Mouse (Mus musculus): Measurements from ENCODE around the gene Igsf3. TPM values are rescaled to one million over a fixed set of nuclear protein-coding genes. Genes with fewer than 3 reads are reported as not detected.
A peak's percentile ranks its signal among the peaks of the same experiment; 100 is the strongest.

The Igsf3 gene
- polyA plus RNA-seq, 1 experiment from 2014 or later: 17.3 TPM

DNA sequence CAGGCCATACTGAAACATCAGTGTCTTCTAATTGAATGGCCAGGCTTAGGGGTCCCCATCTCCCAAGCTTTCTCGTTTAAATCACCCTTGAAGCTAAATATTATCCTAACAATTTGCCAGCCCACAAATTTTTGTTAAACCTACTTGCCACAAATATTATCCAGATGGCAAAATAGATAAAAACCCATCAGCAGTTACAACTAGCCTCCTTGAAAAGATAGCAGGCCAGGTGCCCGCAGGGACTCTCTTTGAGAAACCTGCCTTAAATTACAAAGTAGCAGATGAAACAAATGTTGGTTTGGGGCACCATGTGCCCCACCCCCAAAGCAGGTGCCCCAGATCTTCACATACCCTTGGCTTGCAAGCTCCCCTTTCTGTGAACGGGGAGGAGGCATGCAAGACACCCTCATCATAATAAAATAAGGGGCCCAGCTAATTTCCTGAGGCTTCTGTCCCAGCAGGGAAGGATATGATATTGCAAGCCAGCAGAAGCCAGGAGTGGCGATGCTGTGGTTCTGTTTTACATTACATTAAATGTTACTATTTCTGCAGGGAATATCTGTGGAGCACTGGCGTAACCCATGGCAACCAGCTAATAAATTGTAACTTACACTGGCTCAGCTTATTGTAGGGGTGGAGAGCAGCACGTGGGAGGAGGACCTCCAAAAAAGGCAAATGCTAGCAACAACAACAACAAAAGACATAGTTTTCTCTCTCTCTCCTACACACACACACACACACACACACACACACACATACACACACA, 27.2 kb upstream of the Igsf3 start:
- no peak for DNase-seq (ENCODE audit: low spot score)
- WGBS: 49% methylated on average over 6 of the region's 6 CpGs

DNA sequence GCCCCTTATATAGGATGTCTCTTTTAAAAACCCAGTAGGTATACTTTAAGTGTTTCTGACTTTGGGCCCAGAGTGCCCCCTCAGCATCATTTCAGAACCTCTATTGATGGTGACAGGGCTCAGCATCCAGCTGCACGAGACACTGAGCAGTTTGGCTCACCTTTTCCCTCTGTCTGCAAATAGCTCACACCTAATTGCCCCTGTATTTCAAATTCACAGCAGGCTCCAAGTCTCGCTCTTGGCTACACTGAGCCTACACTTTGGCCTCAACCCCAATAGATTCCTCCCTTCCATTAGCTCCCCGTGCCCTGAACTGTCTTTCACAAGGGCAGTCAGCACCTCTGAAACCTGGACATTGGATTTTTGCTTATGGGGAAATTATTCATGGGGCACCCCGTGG, 26.5 kb upstream of the Igsf3 start:
- ATAC-seq (replicated peaks; ENCODE audit: low FRiP score) (no peak), DNase-seq (ENCODE audit: low spot score) (no peak)
- Histone ChIP-seq H3K9ac (ENCODE audit: low read depth, low read length) (no peak overlapping the region; the same call in 1 of the 2 replicates), H3K4me2 (no peak overlapping the region), H3K36me3 (ENCODE audit: control insufficient read depth, insufficient read depth, low read length) (peaks cover 2% of the 10 kb centered on the region; the same call in 1 of the 2 replicates), H3K27ac (ENCODE audit: low read depth, low read length) (peak overlapping the region; percentile 43; the same call in 1 of the 2 replicates), H3K4me1 (replicated peaks; ENCODE audit: control insufficient read depth, insufficient read depth, low read length) (peaks cover 42% of the 10 kb centered on the region), H3K27me3 (replicated peaks; ENCODE audit: control insufficient read depth, insufficient read depth, low read length) (no peaks in the 10 kb centered on the region), H3K4me3 (ENCODE audit: low read depth, low read length) (no peak overlapping the region), H3K9me3 (ENCODE audit: control insufficient read depth, low read length) (peaks cover 4% of the 10 kb centered on the region; the same call in 1 of the 2 replicates)
- 90% methylated on average over 4 of the region's 4 CpGs for WGBS

More for the DNA sequence above, 27.2 kb upstream of the Igsf3 start:
- Histone ChIP-seq H3K4me2 (peak overlapping the region; percentile 43), H3K9me3 (ENCODE audit: control insufficient read depth, low read length) (peaks cover 4% of the 10 kb centered on the region; the same call in 1 of the 2 replicates), H3K27ac (ENCODE audit: low read depth, low read length) (peak overlapping the region; percentile 25; the same call in 1 of the 2 replicates), H3K27me3 (replicated peaks; ENCODE audit: control insufficient read depth, insufficient read depth, low read length) (no peaks in the 10 kb centered on the region), H3K9ac (ENCODE audit: low read depth, low read length) (peak overlapping the region; percentile 27), H3K4me3 (ENCODE audit: low read depth, low read length) (no peak overlapping the region), H3K4me1 (replicated peaks; ENCODE audit: control insufficient read depth, insufficient read depth, low read length) (peaks cover 35% of the 10 kb centered on the region), H3K36me3 (ENCODE audit: control insufficient read depth, insufficient read depth, low read length) (peaks cover 2% of the 10 kb centered on the region; the same call in 1 of the 2 replicates)
- no peak for ATAC-seq (replicated peaks; ENCODE audit: low FRiP score)

DNA sequence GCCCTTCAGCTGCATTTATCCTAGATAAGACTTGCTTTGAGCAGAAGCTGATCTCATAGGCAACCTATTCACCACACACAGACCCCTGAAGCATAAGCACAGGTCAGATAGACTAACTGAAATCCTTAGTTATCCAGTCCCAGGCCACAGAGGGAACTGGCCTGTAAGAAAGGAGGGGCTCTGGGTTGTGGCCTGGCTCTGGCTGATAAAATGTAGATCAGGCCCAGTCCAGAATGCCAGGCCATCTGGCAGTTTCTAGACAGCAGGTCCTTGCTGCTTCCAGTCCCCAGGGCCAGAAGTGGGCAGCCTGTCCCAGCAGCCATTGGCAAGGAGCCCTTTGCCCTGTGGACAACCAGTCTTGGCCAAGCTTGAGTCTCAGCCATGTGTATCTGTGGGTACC, 22.4 kb upstream of the Igsf3 start:
- Histone ChIP-seq H3K9ac (ENCODE audit: low read depth, low read length) (peak overlapping the region; percentile 56), H3K4me3 (ENCODE audit: low read depth, low read length) (peak overlapping the region; percentile 25; the same call in 1 of the 2 replicates)

DNA sequence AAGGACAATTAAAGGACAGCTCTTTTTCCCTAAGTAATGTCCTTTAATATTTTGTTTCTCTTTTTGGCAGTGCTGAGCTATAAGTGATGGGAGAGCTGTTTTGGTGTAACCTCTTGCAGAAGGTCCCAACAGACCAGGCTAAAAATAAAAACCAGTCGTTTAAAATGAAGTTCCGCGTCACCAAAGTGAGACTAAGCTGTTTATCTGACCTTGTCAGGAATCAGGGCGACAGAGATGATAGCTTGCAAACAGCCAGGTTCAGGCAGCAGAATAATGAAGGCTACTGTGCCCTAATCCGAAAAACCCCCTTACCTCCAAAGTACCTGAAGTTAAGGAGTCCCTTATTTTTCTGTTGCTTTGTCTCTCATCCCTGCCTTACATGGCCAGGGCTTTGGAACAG, 21.2 kb upstream of the Igsf3 start:
- peak; percentile 35; the same call in 1 of the 2 replicates for ATAC-seq (replicated peaks; ENCODE audit: low FRiP score)
- Histone ChIP-seq H3K27ac (ENCODE audit: low read depth, low read length) (peak overlapping the region; percentile 92), H3K4me2 (peak overlapping the region; percentile 60), H3K36me3 (ENCODE audit: control insufficient read depth, insufficient read depth, low read length) (peaks cover 2% of the 10 kb centered on the region; the same call in 1 of the 2 replicates), H3K4me3 (ENCODE audit: low read depth, low read length) (no peak overlapping the region), H3K9ac (ENCODE audit: low read depth, low read length) (peak overlapping the region; percentile 56), H3K9me3 (ENCODE audit: control insufficient read depth, low read length) (peaks cover 4% of the 10 kb centered on the region; the same call in 1 of the 2 replicates), H3K27me3 (replicated peaks; ENCODE audit: control insufficient read depth, insufficient read depth, low read length) (no peaks in the 10 kb centered on the region), H3K4me1 (replicated peaks; ENCODE audit: control insufficient read depth, insufficient read depth, low read length) (peaks cover 36% of the 10 kb centered on the region)
- DNase-seq (ENCODE audit: low spot score): no peak
- 13% methylated on average over 5 of the region's 5 CpGs for WGBS

More for the DNA sequence above, 22.4 kb upstream of the Igsf3 start:
- H3K36me3 ChIP-seq (ENCODE audit: control insufficient read depth, insufficient read depth, low read length): peaks cover 2% of the 10 kb centered on the region; the same call in 1 of the 2 replicates
- H3K4me2 ChIP-seq: peak overlapping the region; percentile 60
- H3K4me1 ChIP-seq (replicated peaks; ENCODE audit: control insufficient read depth, insufficient read depth, low read length): peaks cover 47% of the 10 kb centered on the region
- no peaks in the 10 kb centered on the region for H3K27me3 ChIP-seq (replicated peaks; ENCODE audit: control insufficient read depth, insufficient read depth, low read length)
- H3K9me3 ChIP-seq (ENCODE audit: control insufficient read depth, low read length): peaks cover 4% of the 10 kb centered on the region; the same call in 1 of the 2 replicates
- peak overlapping the region; percentile 92 for H3K27ac ChIP-seq (ENCODE audit: low read depth, low read length)
- DNase-seq (ENCODE audit: low spot score): peak; percentile 55
- ATAC-seq (replicated peaks; ENCODE audit: low FRiP score): peak; percentile 92

DNA sequence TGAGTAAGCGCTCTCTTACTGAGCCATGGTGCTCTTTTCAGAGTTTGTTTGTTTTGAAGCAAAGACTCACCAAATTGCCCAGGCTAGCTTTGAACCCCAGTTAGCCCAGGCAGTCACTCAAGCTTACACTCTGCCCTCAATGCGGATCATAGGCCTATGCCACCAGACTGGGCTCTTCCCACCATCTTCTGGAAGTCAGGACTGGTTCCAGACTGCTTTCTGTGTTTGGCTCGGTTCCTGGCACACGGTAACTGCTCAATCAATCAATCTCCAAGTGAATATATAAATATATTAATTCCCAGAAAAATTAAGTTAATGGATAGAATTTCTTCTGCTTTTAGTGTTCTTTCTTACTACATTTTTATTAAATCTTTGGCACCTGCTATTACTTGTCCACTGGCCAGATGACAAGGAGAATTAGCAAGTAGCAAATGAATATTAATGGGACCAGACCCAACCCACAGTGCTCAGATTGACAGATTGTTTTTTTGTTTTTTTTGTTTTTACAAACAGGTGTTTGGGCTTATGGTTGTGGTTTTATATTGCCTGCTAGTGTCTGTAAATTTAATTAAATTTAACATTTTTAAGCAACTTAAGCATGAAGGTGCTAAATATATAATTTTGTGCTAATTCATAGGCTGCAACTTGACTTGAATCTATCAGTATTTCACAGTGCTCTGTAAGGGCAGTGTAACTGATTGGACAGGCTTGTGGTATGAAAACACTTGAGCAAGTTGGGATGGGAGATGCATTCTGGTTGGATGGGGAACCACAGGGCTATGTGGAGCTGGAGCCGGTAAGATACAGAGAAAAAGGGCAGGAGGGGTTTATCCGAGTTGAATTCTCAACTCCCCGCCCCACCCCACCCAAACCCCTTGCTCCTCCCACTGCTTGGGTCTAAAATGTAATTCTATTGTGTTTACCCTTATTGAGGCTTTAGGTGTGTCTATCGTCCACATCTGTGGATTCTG, 20.0 kb upstream of the Igsf3 start:
- peak overlapping the region; percentile 92 for H3K27ac ChIP-seq (ENCODE audit: low read depth, low read length)
- H3K9me3 ChIP-seq (ENCODE audit: control insufficient read depth, low read length): peaks cover 4% of the 10 kb centered on the region; the same call in 1 of the 2 replicates
- H3K9ac ChIP-seq (ENCODE audit: low read depth, low read length): peak overlapping the region; percentile 56
- DNase-seq (ENCODE audit: low spot score): no peak
- H3K4me3 ChIP-seq (ENCODE audit: low read depth, low read length): no peak overlapping the region
- H3K4me1 ChIP-seq (replicated peaks; ENCODE audit: control insufficient read depth, insufficient read depth, low read length): peaks cover 36% of the 10 kb centered on the region
- WGBS: 64% methylated on average over 8 of the region's 8 CpGs
- H3K27me3 ChIP-seq (replicated peaks; ENCODE audit: control insufficient read depth, insufficient read depth, low read length): no peaks in the 10 kb centered on the region
- ATAC-seq (replicated peaks; ENCODE audit: low FRiP score): peak; percentile 76
- H3K36me3 ChIP-seq (ENCODE audit: control insufficient read depth, insufficient read depth, low read length): peaks cover 2% of the 10 kb centered on the region; the same call in 1 of the 2 replicates
- peak overlapping the region; percentile 60 for H3K4me2 ChIP-seq

DNA sequence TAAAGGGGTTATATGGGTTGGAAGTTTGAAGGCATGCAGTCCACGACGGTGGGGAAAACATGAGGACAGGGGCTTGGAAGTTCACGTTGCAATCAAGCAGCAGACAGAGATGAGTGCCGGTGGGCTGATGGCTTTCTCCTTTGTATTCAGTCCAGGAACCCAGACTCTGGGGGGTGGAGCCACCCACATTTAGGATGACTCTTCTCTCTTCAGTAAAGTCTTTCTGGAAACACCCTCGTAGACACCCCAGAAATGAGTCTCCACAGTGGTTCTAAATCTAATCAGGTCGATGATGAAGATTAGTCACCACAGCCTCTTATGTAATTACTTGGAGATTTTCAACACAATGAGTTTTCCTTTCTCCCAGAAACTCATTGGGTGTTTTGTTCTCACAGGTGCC, 16.1 kb upstream of the Igsf3 start:
- ATAC-seq (replicated peaks; ENCODE audit: low FRiP score) (no peak), DNase-seq (ENCODE audit: low spot score) (no peak)
- Histone ChIP-seq H3K27me3 (replicated peaks; ENCODE audit: control insufficient read depth, insufficient read depth, low read length) (no peaks in the 10 kb centered on the region), H3K36me3 (ENCODE audit: control insufficient read depth, insufficient read depth, low read length) (no peaks in the 10 kb centered on the region), H3K4me1 (replicated peaks; ENCODE audit: control insufficient read depth, insufficient read depth, low read length) (peaks cover 18% of the 10 kb centered on the region), H3K9me3 (ENCODE audit: control insufficient read depth, low read length) (no peaks in the 10 kb centered on the region), H3K4me2 (no peak overlapping the region), H3K27ac (ENCODE audit: low read depth, low read length) (no peak overlapping the region), H3K4me3 (ENCODE audit: low read depth, low read length) (no peak overlapping the region), H3K9ac (ENCODE audit: low read depth, low read length) (no peak overlapping the region)
- 81% methylated on average over 6 of the region's 6 CpGs for WGBS

DNA sequence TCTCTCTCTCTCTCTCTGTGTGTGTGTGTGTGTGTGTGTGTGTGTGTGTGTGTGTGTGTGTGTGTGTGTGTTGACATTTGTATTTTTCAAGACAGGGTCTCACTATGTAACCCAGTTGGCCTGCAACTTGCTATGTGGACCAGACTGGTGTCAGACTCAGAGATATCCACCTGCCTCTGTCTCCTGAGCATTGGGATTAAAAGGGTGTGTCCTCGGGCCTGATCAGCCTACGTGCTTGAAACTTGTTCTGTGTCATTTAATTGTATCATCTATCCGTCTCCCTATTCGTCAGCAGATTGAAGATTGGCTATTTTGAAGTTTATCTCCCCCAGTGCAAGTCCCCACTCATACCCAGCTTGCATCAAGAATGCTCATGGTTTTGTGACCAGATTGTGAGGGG, 14.5 kb upstream of the Igsf3 start:
- no peak overlapping the region for H3K4me2 ChIP-seq
- H3K9me3 ChIP-seq (ENCODE audit: control insufficient read depth, low read length): no peaks in the 10 kb centered on the region
- H3K9ac ChIP-seq (ENCODE audit: low read depth, low read length): no peak overlapping the region
- ATAC-seq (replicated peaks; ENCODE audit: low FRiP score) (0 out of 2 replicates have a peak, but pooled peaks have one; percentile 22), DNase-seq (ENCODE audit: low spot score) (no peak)
- H3K36me3 ChIP-seq (ENCODE audit: control insufficient read depth, insufficient read depth, low read length): no peaks in the 10 kb centered on the region
- peaks cover 14% of the 10 kb centered on the region for H3K4me1 ChIP-seq (replicated peaks; ENCODE audit: control insufficient read depth, insufficient read depth, low read length)
- H3K27ac ChIP-seq (ENCODE audit: low read depth, low read length): no peak overlapping the region
- no peaks in the 10 kb centered on the region for H3K27me3 ChIP-seq (replicated peaks; ENCODE audit: control insufficient read depth, insufficient read depth, low read length)
- H3K4me3 ChIP-seq (ENCODE audit: low read depth, low read length): no peak overlapping the region
- 73% methylated on average over 4 of the region's 4 CpGs for WGBS

DNA sequence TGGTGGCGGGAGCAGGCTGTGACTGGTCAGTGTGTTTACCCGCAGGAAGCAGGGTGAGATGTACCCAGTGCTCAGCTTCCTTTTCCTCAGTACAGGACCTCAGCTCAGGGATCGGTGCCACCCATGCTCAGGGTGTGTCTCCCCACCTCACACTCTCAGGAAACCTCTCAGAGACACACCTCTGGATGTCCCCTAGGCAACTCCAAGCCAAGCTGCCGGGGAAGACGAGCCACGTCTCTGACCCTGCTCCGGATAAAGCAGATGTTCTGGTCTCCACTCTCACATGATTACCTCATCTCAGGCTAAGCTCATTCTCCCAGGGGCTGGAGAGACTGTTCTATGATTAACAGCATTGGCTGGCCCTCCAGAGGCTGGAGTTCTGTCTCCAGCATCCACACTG, 13.3 kb upstream of the Igsf3 start:
- Histone ChIP-seq H3K9me3 (ENCODE audit: control insufficient read depth, low read length) (no peaks in the 10 kb centered on the region), H3K36me3 (ENCODE audit: control insufficient read depth, insufficient read depth, low read length) (no peaks in the 10 kb centered on the region), H3K9ac (ENCODE audit: low read depth, low read length) (no peak overlapping the region), H3K4me3 (ENCODE audit: low read depth, low read length) (no peak overlapping the region), H3K4me1 (replicated peaks; ENCODE audit: control insufficient read depth, insufficient read depth, low read length) (peaks cover 16% of the 10 kb centered on the region), H3K27me3 (replicated peaks; ENCODE audit: control insufficient read depth, insufficient read depth, low read length) (no peaks in the 10 kb centered on the region), H3K4me2 (no peak overlapping the region), H3K27ac (ENCODE audit: low read depth, low read length) (no peak overlapping the region)
- ATAC-seq (replicated peaks; ENCODE audit: low FRiP score) (no peak), DNase-seq (ENCODE audit: low spot score) (no peak)
- WGBS: 64% methylated on average over 7 of the region's 7 CpGs
